Mouse (Mus musculus) liver, embryonic 16.5 days (tissue): ENCODE results near the gene Cntnap1. TPM values are rescaled to one million over a fixed set of nuclear protein-coding genes. Genes with fewer than 3 reads are reported as not detected.

Source experiments
- ATAC-seq: fragments of 200-750 bp; cut with Nextera tagmentation; 2 replicates; pipeline ENCODE4 v1.8.0; 2017; ENCODE audit warnings: low read depth, mild to moderate bottlenecking, moderate number of reproducible peaks, moderate library complexity
- H3K27ac ChIP-seq: fragments of 300-500 bp; sonication (generic); 2 replicates; pipeline ENCODE4 v1.5.1; 2014; ENCODE audit warnings: mild to moderate bottlenecking, low read length
- H3K27me3 ChIP-seq: fragments of 300-500 bp; sonication (generic); 2 replicates; pipeline ENCODE4 v1.6.1; 2014; ENCODE audit warnings: low read depth, low read length, mixed read lengths; ENCODE audit not compliant: control insufficient read depth, insufficient read depth
- H3K36me3 ChIP-seq: fragments of 300-500 bp; sonication (generic); 2 replicates; pipeline ENCODE4 v1.6.1; 2014; ENCODE audit warnings: mild to moderate bottlenecking; ENCODE audit not compliant: control insufficient read depth, insufficient read depth
- H3K4me1 ChIP-seq: fragments of 300-500 bp; sonication (generic); 2 replicates; pipeline ENCODE4 v1.6.1; 2014; ENCODE audit warnings: low read depth, low read length, mixed read lengths; ENCODE audit not compliant: control insufficient read depth
- H3K4me2 ChIP-seq: fragments of 300-500 bp; sonication (generic); 2 replicates; pipeline ENCODE4 v1.6.1; 2014; ENCODE audit warnings: low read depth, low read length, mixed read lengths
- H3K4me3 ChIP-seq: fragments of 300-500 bp; sonication (generic); 2 replicates; pipeline ENCODE4 v1.5.1; 2014; ENCODE audit warnings: low read depth, mild to moderate bottlenecking, low read length
- H3K9ac ChIP-seq: fragments of 300-500 bp; sonication (generic); 2 replicates; pipeline ENCODE4 v1.6.1; 2014; ENCODE audit warnings: low read depth, low read length
- H3K9me3 ChIP-seq: fragments of 300-500 bp; sonication (generic); replicated peaks from 2 replicates; pipeline ENCODE4 v1.6.1; 2016; ENCODE audit warnings: low read length; ENCODE audit not compliant: control insufficient read depth
- WGBS: fragments of 180-500 bp; shearing (Covaris S2); extraction: QIAGEN DNeasy Blood & Tissue Kit; methylation state at CpG from one replicate; pipeline ENCODE4 v1.1.7; 2014; ENCODE audit not compliant: insufficient replicate concordance; 5-methylcytosine and 5-hydroxymethylcytosine counted together
- polyA plus RNA-seq: library from polyadenylated mRNA; unstranded; fragments of >200 nt; fragmentation: Nextera tagmentation; extraction: Ambion mirVana; gene quantifications from 2 replicates; pipeline ENCODE4 v1.2.1, GENCODE M21; 2015

Cntnap1 gene
- polyA plus RNA-seq, 1 experiment from 2014 or later, result 0.17 TPM

DNA sequence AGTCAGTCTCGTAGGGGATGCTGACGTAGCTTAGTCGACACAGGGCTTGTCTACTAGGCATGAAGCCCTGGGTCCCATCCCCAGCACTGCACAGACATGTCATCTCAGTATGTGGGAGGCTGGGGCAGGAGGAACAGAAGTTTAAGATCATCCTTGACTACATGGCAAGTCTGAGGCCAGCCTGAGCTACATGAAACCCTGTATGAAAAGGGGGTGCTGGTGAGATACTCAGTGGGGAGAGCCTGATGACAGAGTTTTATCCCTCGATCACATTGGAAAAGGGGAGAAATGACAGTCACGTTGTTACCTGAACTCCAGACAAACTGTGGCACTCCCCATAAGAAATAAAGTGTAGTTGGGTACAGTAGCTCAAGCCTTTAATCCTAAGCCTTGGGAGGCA is 17.2 kb downstream of the Cntnap1 start:
- no peak overlapping the region for H3K9ac ChIP-seq
- H3K4me3 ChIP-seq, result no peak overlapping the region
- 81% methylated on average over 5 of the region's 5 CpGs for WGBS
- ATAC-seq, result no peak
- peaks cover 29% of the 10 kb centered on the region for H3K4me1 ChIP-seq
- no peak overlapping the region for H3K4me2 ChIP-seq
- H3K36me3 ChIP-seq, result no peaks in the 10 kb centered on the region
- no peak overlapping the region for H3K27ac ChIP-seq
- no peaks in the 10 kb centered on the region for H3K9me3 ChIP-seq
- H3K27me3 ChIP-seq, result no peaks in the 10 kb centered on the region

DNA sequence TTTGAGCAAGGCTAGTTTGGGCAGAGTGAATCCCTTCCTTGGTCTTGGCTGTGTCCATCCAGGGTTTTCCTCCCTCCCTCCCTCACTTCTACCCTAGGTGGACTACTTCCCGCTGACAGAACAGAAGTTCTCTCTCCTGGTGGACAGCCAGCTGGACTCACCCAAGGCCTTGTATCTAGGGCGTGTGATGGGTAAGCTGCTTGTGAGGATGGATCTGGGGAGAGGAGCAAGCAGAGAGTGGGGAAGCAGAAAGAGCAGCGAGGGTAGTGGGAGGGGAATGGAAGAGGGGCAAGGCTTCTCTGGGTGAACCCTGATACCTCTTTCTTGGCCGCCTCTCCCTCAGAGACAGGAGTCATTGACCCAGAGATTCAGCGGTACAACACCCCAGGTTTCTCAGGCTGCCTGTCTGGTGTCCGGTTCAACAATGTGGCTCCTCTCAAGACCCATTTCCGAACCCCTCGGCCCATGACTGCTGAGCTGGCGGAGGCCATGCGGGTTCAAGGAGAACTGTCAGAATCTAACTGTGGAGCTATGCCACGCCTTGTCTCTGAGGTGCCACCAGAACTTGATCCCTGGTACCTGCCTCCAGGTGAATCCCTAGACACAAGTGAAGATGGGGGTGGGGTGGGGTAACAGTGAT is 18.0 kb downstream of the Cntnap1 start:
- H3K4me1 ChIP-seq, result peaks cover 29% of the 10 kb centered on the region
- peaks cover 3% of the 10 kb centered on the region; the same call in 1 of the 2 replicates for H3K36me3 ChIP-seq
- H3K9me3 ChIP-seq, result no peaks in the 10 kb centered on the region
- 79% methylated on average over 11 of the region's 11 CpGs for WGBS
- H3K27ac ChIP-seq, result no peak overlapping the region
- no peaks in the 10 kb centered on the region for H3K27me3 ChIP-seq
- no peak overlapping the region for H3K9ac ChIP-seq
- H3K4me2 ChIP-seq, result no peak overlapping the region
- no peak for ATAC-seq
- H3K4me3 ChIP-seq, result no peak overlapping the region

DNA sequence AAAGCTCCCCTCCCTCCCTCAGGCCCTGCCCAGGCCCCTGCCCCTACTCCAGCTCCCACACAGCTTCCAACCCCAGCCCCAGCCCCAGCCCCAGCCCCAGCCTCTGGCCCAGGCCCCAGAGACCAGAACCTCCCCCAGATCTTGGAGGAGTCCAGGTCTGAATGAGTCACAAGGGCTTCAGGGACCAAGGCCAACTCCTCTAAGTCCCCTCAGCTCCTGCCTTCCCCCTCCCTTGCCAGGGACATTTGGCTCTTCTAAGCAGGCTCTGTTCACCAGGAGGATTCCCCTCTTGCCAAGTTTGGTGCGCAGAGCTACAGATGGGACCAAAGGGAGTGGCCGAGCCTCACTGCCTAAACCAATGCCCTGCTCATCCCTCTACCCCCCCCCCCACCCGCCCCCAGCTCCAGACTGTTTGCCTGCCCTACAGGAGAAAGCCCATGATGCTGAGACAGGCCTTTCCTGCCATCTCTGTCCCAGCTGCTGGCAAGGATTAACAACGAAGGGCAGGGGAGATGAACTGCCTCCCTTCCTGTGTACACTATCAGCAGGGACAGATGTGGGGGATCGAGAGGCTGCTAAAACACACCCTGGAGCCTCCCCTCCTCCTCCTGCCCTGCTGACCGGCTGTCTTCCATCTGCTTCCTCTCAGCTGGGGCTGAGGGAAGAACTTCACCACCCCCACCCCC is 19.3 kb downstream of the Cntnap1 start:
- peaks cover 29% of the 10 kb centered on the region for H3K4me1 ChIP-seq
- H3K27ac ChIP-seq, result peak overlapping the region; percentile 78
- peak overlapping the region; percentile 48 for H3K4me2 ChIP-seq
- H3K27me3 ChIP-seq, result no peaks in the 10 kb centered on the region
- peak overlapping the region; percentile 47 for H3K9ac ChIP-seq
- no peaks in the 10 kb centered on the region for H3K9me3 ChIP-seq
- H3K36me3 ChIP-seq, result peaks cover 3% of the 10 kb centered on the region
- 0 out of 2 replicates have a peak overlapping the region, but pooled peaks have one; percentile 9 for H3K4me3 ChIP-seq
- peak; percentile 94 for ATAC-seq
- WGBS, result 4% methylated on average over 5 of the region's 6 CpGs

DNA sequence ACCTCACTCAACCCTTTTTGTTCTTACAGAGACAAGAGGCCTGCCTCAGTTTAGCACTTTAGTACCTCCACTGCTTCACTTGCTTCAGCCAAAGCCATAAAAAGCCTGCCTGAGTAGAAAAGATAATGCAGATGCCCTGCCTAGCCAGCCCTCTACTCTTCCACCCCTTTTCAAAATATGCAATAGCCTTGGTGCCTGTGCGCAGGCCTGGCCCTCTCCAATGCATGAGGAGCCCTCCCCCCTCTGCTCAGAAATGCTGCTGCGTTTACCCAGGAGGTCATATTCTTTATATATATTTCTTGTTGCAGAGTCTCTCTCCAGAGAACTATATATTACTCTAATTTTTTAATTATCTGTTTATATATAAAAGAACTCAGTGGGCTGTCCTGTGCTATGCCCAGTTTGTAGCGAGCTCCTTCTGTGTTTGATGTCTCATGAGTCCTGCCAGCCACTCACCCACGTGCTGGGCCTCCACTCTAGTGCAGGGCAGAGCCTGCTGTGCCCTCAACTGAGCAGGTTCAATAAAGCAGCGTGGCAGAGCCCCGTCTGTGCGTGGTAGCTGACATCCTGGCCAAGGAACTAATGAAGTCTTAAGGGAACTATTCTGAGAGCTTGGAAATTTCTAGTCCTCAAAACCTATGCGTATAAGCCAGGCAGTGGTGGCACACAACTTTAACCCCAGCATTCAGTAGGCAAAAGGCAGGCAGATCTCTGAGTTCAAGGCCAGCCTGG is 20.0 kb downstream of the Cntnap1 start:
- Histone ChIP-seq H3K4me1 (peaks cover 29% of the 10 kb centered on the region), H3K9me3 (no peaks in the 10 kb centered on the region), H3K9ac (peak overlapping the region; percentile 47), H3K36me3 (peaks cover 4% of the 10 kb centered on the region), H3K4me2 (peak overlapping the region; percentile 48), H3K27me3 (no peaks in the 10 kb centered on the region), H3K4me3 (0 out of 2 replicates have a peak overlapping the region, but pooled peaks have one; percentile 9), H3K27ac (peak overlapping the region; percentile 78)
- WGBS, result 39% methylated on average over 8 of the region's 8 CpGs
- ATAC-seq, result peak; percentile 79

DNA sequence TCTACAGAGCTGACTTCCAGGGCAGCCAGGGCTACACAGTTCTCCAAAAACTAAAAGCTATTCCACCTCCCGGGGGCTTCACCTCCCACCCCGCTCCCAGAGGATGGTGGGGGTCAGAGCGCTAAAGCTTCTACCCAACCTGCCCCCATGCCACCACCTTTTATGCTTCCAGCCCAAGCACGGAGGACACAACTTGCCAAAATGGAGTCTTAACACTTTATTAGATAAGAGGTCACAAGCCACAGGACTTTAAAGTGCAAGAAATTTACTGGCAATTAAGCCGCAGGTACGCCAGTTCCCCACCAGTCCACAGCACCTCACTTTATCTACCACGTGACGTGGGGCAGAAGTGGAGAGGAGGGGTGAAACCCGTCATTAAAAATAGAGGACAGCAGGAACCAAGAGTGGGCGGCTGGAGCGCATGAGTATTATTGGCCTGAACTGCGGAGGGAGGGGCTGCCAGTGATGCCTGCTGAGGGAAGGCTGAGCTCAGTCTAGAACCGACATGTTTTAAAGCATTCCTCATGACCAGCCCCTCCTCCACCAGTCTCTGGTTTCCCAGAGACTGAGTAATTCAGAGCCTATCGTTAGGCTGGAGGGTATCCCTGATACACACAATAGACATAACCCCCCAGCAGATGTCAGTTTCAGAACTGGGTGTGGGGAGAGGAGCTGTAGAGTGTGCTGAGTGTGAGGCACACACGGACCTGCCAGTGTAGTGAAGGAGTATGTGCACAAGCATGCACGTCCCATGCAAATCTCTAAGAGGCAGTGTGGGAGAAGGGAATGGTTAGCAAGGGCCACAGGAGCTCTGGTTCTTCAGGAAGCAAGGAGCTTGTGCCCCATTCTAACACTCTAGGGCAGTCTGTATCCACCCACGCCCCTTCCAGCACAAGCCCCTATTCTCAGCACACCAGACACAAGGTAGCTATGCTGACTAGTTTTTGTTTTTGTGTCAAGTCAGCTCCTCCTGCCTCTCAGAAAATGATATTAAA is 20.9 kb downstream of the Cntnap1 start:
- no peaks in the 10 kb centered on the region for H3K27me3 ChIP-seq
- peaks cover 29% of the 10 kb centered on the region for H3K4me1 ChIP-seq
- H3K4me3 ChIP-seq, result no peak overlapping the region
- peaks cover 5% of the 10 kb centered on the region for H3K36me3 ChIP-seq
- H3K9ac ChIP-seq, result peak overlapping the region; percentile 47; the same call in 1 of the 2 replicates
- 62% methylated on average over 17 of the region's 17 CpGs for WGBS
- no peak for ATAC-seq
- no peak overlapping the region for H3K4me2 ChIP-seq
- no peaks in the 10 kb centered on the region for H3K9me3 ChIP-seq
- peak overlapping the region; percentile 78 for H3K27ac ChIP-seq

DNA sequence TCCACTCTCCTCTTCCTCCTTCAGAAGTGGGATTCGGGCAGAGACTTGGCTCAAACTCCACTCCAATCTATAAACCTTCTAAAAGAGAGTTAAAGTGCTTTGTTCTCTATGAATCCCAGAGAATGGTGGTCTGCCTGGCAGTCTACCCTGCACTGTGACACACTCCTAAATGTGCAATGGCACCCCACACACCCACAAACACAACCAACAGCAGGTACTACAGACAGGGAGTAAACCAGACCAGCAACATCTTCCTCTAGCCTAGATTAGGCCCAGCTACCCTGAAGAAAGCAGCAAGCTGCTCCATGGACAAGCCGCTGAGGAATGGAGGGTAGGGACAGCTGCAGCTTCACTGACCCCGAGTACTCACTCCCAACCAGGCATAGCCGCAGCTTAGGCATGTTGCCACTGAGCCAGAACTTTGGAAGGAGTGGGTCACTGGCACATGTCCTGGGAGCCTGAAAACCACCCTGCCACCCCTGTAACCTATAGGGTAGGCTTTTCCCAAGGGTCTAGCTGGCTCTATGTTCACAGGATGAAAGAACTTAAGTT is 21.7 kb downstream of the Cntnap1 start:
- no peak overlapping the region for H3K4me3 ChIP-seq
- ATAC-seq, result no peak
- H3K9me3 ChIP-seq, result no peaks in the 10 kb centered on the region
- H3K36me3 ChIP-seq, result peaks cover 9% of the 10 kb centered on the region
- H3K27ac ChIP-seq, result no peak overlapping the region
- no peak overlapping the region for H3K9ac ChIP-seq
- H3K27me3 ChIP-seq, result no peaks in the 10 kb centered on the region
- WGBS, result 86% methylated on average over 4 of the region's 4 CpGs
- H3K4me2 ChIP-seq, result no peak overlapping the region
- H3K4me1 ChIP-seq, result peaks cover 29% of the 10 kb centered on the region

DNA sequence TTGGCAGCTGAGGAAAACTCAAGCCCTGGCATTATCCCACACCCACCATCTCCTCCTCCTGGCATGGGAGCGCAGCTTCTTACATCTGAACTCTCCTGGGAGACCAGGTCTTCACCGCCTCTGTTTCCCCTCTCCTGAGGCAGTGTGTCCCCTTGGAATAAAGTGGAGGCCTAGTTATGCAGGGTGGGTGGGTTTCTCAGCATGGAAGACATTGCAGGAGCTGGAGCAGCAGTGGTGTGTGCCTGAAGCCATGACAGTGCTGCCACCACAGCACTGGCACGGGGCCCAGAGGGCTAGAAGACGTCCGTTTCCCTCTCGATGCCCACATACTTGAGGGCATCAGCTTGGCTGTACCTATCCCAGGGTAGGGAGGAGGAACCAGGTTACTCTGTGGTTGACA is 22.3 kb downstream of the Cntnap1 start:
- Histone ChIP-seq H3K4me3 (no peak overlapping the region), H3K27me3 (no peaks in the 10 kb centered on the region), H3K4me1 (peaks cover 29% of the 10 kb centered on the region), H3K9ac (no peak overlapping the region), H3K36me3 (peaks cover 9% of the 10 kb centered on the region), H3K4me2 (no peak overlapping the region), H3K27ac (no peak overlapping the region), H3K9me3 (no peaks in the 10 kb centered on the region)
- WGBS, result 89% methylated on average over 6 of the region's 6 CpGs
- no peak for ATAC-seq

DNA sequence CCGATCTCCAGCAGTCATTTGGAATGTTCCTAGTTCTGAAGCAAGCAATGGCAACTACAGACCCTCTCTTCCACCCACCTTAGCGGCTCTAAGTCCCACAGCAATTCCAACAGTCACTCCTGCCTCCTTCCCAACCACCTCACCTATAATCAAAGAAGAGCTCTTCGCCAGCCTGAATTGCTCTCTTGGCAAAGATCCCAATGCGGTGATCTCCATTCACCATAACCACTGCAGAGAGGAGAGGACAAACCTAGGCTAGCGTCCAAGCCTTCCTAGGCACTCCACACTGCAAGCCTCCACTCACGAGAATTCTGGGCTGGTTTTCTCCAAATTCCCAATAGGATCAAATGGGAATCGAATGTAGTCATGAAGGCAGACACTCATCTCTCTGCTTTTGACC is 22.8 kb downstream of the Cntnap1 start:
- Histone ChIP-seq H3K4me2 (no peak overlapping the region), H3K4me3 (no peak overlapping the region), H3K27ac (no peak overlapping the region), H3K9me3 (no peaks in the 10 kb centered on the region), H3K27me3 (no peaks in the 10 kb centered on the region), H3K9ac (no peak overlapping the region), H3K4me1 (peaks cover 29% of the 10 kb centered on the region), H3K36me3 (peaks cover 12% of the 10 kb centered on the region)
- 82% methylated on average over 7 of the region's 7 CpGs for WGBS
- ATAC-seq, result no peak
